Mouse (Mus musculus) stomach, embryonic 16.5 days (tissue): ENCODE measurements around the gene Pnkd. TPM values are rescaled to one million over a fixed set of nuclear protein-coding genes. Genes with fewer than 3 reads are reported as not detected.

Experiments used
- ATAC-seq: fragments of 200-750 bp; cut with Nextera tagmentation; 2 replicates; pipeline ENCODE4 v1.8.0; 2017; ENCODE audit warnings: moderate number of reproducible peaks, moderate TSS enrichment; ENCODE audit not compliant: insufficient read depth, low FRiP score
- H3K27ac ChIP-seq: fragments of 300-500 bp; sonication (generic); 2 replicates; pipeline ENCODE4 v1.5.1; 2014; ENCODE audit warnings: low read length
- H3K27me3 ChIP-seq: fragments of 300-500 bp; sonication (generic); 2 replicates; pipeline ENCODE4 v1.6.1; 2014; ENCODE audit warnings: low read length, control low read depth, mixed read lengths; ENCODE audit not compliant: control insufficient read depth, insufficient read depth
- H3K36me3 ChIP-seq: fragments of 300-500 bp; sonication (generic); 2 replicates; pipeline ENCODE4 v1.6.1; 2014; ENCODE audit warnings: low read length; ENCODE audit not compliant: control insufficient read depth, insufficient read depth
- H3K4me1 ChIP-seq: fragments of 300-500 bp; sonication (generic); 2 replicates; pipeline ENCODE4 v1.6.1; 2014; ENCODE audit warnings: low read length, control low read depth, mixed read lengths; ENCODE audit not compliant: control insufficient read depth, insufficient read depth
- H3K4me2 ChIP-seq: fragments of 300-500 bp; sonication (generic); 2 replicates; pipeline ENCODE4 v1.6.1; 2014; ENCODE audit warnings: low read depth, low read length, mixed read lengths
- H3K4me3 ChIP-seq: fragments of 300-500 bp; sonication (generic); replicated peaks from 2 replicates; pipeline ENCODE4 v1.5.1; 2014; ENCODE audit warnings: mild to moderate bottlenecking, low read length
- H3K9ac ChIP-seq: fragments of 300-500 bp; sonication (generic); 2 replicates; pipeline ENCODE4 v1.6.1; 2014; ENCODE audit warnings: low read length
- H3K9me3 ChIP-seq: fragments of 300-500 bp; sonication (generic); replicated peaks from 2 replicates; pipeline ENCODE4 v1.6.1; 2016; ENCODE audit warnings: low read length, control low read depth; ENCODE audit not compliant: control insufficient read depth
- WGBS: fragments of 180-500 bp; shearing (Covaris S2); extraction: QIAGEN DNeasy Blood & Tissue Kit; methylation state at CpG from one replicate; pipeline ENCODE4 v1.1.7; 2014; 5-methylcytosine and 5-hydroxymethylcytosine counted together
- polyA plus RNA-seq: library from polyadenylated mRNA; unstranded; fragments of >200 nt; fragmentation: Nextera tagmentation; extraction: Ambion mirVana; gene quantifications from 2 replicates; pipeline ENCODE4 v1.2.1, GENCODE M21; 2015

Pnkd gene
- polyA plus RNA-seq, 1 experiment from 2014 or later: 119 TPM

DNA sequence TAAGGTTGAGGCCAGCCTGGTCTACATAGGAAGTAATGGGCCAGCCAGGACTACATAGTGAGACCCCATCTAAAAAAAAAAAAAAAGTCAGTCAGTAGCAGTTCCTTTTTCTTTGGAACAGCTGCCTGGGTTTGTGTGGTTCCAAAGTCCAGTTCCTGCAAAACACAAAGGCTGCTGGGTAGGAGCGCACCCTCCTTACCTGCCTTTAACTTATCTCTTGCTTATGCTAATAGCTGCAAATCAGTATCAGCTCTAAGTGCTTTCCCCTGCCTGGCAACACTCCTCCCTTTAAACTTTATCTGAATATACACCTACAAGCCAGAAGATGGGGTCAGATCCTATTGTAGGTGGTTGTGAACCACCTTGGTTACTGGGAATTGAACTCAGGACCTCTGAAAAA lies 22.4 kb downstream of the Pnkd start:
- Histone ChIP-seq H3K4me3 (no peak overlapping the region), H3K4me1 (peaks cover 32% of the 10 kb centered on the region), H3K27me3 (no peaks in the 10 kb centered on the region), H3K9me3 (no peaks in the 10 kb centered on the region), H3K9ac (no peak overlapping the region), H3K4me2 (no peak overlapping the region), H3K27ac (peak overlapping the region; percentile 38; the same call in 1 of the 2 replicates), H3K36me3 (no peaks in the 10 kb centered on the region)
- 48% methylated on average over 1 of the region's 1 CpGs for WGBS
- ATAC-seq: peak; percentile 72

DNA sequence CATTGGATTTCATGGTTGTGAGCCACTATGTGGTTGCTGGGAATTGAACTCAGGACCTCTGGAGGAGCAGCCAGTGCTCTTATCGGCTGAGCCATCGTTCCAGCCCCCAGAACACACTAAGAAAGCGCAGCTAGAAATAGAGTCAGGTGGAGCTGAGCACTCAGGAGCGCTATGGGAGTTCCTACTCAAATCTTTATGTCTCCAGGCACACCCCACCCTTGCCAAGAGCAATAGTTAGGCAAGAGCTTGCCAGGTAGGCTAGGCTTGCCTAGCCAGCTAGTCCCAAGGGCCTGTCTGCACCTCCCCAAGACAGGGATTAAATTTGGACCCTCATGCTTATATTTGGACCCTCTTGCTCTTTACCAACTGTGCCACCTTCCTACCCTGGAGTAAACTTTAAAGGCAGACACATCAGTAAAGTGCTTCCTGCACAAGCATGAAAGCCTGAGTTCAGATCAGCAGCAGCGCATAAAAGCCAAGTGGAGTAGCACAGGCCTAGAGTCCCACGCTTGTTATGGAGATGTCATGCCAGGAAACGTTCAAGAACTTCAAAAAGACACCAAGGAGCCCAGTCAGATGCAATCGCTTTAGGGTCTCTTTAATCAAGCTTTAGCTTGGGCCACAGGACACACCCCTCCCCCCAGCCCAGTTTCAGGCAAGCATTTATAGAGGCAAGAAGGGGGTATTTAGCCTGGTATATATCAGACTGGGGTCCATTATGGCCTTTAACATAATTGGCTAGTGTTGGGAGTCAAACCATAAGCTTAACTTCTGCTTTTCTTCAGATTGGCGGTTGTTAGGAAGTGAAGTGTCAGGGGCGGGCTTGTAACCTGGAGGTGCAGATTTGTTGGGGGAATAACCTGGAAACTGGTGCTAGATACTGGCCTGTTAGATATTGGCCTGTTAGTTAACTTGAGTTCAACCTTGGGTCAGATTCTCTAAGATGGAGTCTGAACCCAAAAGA lies 23.6 kb downstream of the Pnkd start:
- Histone ChIP-seq H3K36me3 (no peaks in the 10 kb centered on the region), H3K4me1 (peaks cover 24% of the 10 kb centered on the region), H3K9me3 (no peaks in the 10 kb centered on the region), H3K27ac (peak overlapping the region; percentile 11; the same call in 1 of the 2 replicates), H3K27me3 (no peaks in the 10 kb centered on the region), H3K9ac (0 out of 2 replicates have a peak overlapping the region, but pooled peaks have one; percentile 15), H3K4me2 (no peak overlapping the region), H3K4me3 (no peak overlapping the region)
- ATAC-seq: no peak
- 69% methylated on average over 10 of the region's 10 CpGs for WGBS

DNA sequence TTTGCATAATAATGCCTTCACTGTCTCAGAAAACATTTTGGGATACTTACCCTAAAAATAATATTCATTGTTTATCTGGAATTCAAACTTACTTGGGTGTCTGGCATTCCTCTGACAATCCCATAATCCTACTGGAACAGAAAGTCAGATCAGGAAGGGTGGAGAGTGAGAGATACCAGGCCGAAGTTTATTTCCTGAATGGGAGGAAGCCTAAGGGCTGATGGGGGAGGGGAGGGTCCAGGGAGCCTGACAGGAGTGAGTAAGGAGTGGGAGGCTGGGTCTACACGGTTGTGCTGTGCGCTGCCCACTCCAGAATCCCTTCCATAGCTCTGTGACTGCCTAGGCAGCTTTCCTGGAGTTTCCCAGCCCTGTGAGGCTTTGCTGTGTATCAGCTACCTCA lies 25.0 kb downstream of the Pnkd start:
- Histone ChIP-seq H3K4me1 (peaks cover 19% of the 10 kb centered on the region), H3K27me3 (no peaks in the 10 kb centered on the region), H3K36me3 (no peaks in the 10 kb centered on the region), H3K4me2 (no peak overlapping the region), H3K4me3 (no peak overlapping the region), H3K9me3 (no peaks in the 10 kb centered on the region), H3K27ac (peak overlapping the region; percentile 63), H3K9ac (peak overlapping the region; percentile 51)
- ATAC-seq: no peak
- WGBS: 18% methylated on average over 3 of the region's 3 CpGs

DNA sequence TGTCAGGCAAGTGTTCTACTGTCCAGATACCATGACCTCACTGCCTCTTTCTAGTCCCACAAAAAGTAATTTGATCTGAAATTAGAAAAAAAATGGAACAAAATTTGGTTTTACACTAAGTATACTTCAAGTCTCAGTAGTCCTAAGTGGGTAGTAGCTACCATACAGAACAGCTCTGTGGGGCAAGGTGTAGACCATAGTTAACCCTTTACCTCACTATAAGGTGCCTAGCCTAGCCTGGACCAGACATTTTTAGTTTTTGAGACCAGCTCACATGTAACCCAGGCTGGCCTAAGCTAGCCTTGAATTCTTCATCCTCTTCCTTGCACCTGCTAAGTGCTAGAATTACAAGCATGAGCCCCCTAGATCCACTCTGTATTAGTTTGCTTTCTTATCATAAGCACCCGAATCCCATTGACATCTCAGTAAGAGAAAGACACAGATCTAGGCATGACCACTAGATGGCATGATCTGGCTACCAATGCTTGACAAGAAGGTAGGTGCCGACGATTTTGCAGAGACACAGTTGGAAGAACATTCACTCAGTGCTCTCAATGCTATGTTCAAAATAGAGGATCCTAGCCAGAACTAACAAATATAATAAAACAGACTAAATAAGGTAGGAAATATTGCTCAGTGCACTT lies 28.4 kb downstream of the Pnkd start:
- no peaks in the 10 kb centered on the region for H3K36me3 ChIP-seq
- peak; percentile 35 for ATAC-seq
- 1% methylated on average over 3 of the region's 3 CpGs for WGBS
- no peak overlapping the region for H3K27ac ChIP-seq
- no peak overlapping the region for H3K4me3 ChIP-seq
- H3K4me2 ChIP-seq: no peak overlapping the region
- peaks cover 13% of the 10 kb centered on the region for H3K4me1 ChIP-seq
- H3K9ac ChIP-seq: no peak overlapping the region
- no peaks in the 10 kb centered on the region for H3K9me3 ChIP-seq
- H3K27me3 ChIP-seq: no peaks in the 10 kb centered on the region

DNA sequence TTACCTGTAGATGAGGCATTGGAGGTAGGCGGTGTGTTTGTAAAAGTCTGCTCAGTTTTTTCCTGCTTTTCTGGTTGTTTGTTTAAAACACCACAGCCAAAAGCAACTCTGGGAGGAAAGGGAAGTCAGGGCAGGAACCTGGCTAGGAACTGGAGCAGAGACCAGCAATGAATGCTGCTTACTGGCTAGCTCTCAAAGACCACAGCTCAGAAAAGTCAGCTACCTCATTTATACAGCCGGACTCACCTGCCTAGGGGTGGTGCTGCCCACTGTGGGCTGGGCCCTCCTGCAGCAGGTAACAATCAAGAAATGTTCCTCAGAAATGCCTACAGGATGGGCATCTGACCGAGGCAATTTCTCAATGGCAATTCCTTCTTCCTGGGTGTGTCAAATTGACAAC lies 30.1 kb downstream of the Pnkd start:
- 76% methylated on average over 3 of the region's 3 CpGs for WGBS
- Histone ChIP-seq H3K36me3 (no peaks in the 10 kb centered on the region), H3K4me3 (no peak overlapping the region), H3K4me2 (no peak overlapping the region), H3K9ac (no peak overlapping the region), H3K4me1 (peaks cover 3% of the 10 kb centered on the region), H3K27me3 (no peaks in the 10 kb centered on the region), H3K9me3 (no peaks in the 10 kb centered on the region), H3K27ac (no peak overlapping the region)
- ATAC-seq: no peak

DNA sequence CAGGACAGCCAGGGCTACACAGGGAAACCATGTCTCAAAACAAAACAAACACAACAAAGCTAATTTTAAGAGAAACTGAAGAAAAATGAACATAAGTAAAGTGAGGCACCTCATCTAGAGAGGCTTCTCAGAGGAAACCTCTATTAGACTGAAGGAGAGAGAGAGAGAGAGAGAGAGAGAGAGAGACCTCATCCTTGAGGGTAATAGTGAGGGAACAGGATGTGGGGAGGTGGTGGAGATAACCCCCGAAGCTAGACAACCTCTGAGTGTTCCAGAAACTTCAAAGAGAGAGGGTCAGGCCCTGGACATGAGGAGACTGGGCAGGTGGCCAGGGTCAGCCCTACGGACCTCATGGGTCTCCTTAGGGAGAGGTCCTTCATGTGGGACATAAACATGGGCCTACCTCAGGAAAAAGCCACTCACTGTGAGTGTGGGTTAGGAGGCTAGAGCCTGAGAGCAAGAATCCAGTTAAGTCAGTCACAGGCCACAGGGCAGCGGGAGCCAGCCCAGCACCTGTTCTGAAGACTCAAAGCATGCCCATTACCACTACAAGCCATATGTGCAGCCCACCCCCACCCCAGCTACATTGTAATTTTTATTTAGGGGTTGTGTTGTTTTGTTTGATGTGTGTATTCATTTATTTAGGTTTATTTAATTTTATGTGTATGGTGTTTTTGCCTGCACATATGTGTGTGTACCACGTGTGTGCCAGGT lies 31.5 kb downstream of the Pnkd start:
- H3K27ac ChIP-seq: no peak overlapping the region

DNA sequence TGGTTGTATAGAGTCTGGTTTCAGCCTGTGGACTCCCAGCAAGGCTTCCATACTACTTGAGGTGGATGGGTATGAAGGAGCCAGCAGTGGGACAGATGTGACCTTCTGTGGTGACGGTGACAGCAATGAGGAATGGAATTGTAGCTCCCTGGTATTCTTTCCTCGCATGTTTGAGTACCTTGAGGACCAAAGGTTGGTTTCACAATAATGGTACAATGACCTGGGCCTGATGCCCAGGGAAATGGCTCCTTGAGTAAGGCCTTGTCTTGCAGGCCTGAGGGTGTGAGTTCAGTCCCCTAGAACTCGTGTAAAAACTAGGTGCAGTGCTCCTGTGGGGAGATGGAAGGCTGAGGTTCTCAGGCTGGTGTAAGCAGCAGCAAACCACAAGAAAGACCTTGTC lies 34.0 kb downstream of the Pnkd start:
- H3K36me3 ChIP-seq: no peaks in the 10 kb centered on the region
- no peak overlapping the region for H3K27ac ChIP-seq
- no peaks in the 10 kb centered on the region for H3K9me3 ChIP-seq
- no peaks in the 10 kb centered on the region for H3K27me3 ChIP-seq
- no peak for ATAC-seq
- H3K4me2 ChIP-seq: no peak overlapping the region
- WGBS: 93% methylated on average over 3 of the region's 3 CpGs
- H3K4me1 ChIP-seq: no peaks in the 10 kb centered on the region
- H3K9ac ChIP-seq: no peak overlapping the region
- H3K4me3 ChIP-seq: no peak overlapping the region

More for the DNA sequence above, 31.5 kb downstream of the Pnkd start:
- Histone ChIP-seq H3K9ac (no peak overlapping the region), H3K36me3 (no peaks in the 10 kb centered on the region), H3K9me3 (no peaks in the 10 kb centered on the region), H3K4me1 (no peaks in the 10 kb centered on the region), H3K27me3 (no peaks in the 10 kb centered on the region), H3K4me2 (no peak overlapping the region), H3K4me3 (no peak overlapping the region)
- WGBS: 74% methylated on average over 4 of the region's 4 CpGs
- ATAC-seq: no peak

DNA sequence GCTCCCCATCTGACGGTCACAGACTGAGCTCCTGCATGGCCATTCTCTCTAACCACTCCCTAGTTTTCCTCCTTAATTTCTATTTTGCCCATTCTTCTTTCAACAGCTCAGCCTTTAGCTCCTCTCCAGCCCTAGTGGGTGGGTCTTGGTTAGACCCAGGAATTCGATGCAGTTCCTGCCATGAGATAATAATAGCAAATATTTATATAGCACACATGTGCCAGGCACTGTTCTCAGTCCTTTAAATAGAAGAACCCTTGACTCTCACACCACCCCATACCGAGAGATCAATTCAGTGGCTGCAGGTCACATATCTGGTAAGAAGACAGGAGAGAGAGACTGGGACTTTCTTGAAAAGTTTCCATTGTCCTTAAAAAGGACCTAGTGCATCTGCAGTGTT lies 36.7 kb downstream of the Pnkd start:
- peak; percentile 79; the same call in 1 of the 2 replicates for ATAC-seq
- Histone ChIP-seq H3K9me3 (no peaks in the 10 kb centered on the region), H3K27me3 (no peaks in the 10 kb centered on the region), H3K36me3 (no peaks in the 10 kb centered on the region), H3K4me2 (no peak overlapping the region), H3K4me1 (no peaks in the 10 kb centered on the region), H3K27ac (peak overlapping the region; percentile 2; the same call in 1 of the 2 replicates), H3K9ac (no peak overlapping the region), H3K4me3 (no peak overlapping the region)
- 40% methylated on average over 3 of the region's 3 CpGs for WGBS
